Mouse (Mus musculus): ENCODE measurements around the gene Rftn1.

- TF ChIP-seq POLR2A (IDR thresholded peaks at IDR 0.05; ENCODE audit: borderline replicate concordance, insufficient read depth, low read length) (no peak), CTCF (IDR thresholded peaks at IDR 0.05; ENCODE audit: borderline replicate concordance, insufficient read depth, low read depth, low read length) (no peak)
Observed at GRCm38 (mm10) chr17:50019819-50020210, 170.7 kb downstream of the Rftn1 start.
